Mouse (Mus musculus): ENCODE data around the gene Ypel2.

Ypel2 gene

DNA sequence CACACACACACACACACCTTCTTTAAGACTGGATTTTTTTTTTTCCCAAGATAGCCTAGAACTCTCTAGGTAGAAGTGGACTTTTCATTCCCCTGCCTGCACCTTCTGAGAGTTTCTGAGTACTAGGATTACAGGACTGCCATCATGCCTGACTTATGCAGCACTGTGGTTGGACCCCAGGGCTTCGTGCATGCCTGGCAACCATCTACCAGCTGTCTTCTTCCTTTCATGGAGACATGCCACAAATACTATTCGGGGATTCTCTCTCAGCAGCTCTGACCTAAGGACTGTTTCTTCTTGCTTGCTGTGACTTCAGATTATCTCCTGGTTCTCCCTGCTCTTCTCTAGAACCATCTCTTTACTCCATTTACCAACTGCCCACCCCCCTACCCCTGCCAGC lies 88.2 kb downstream of the Ypel2 start:
- DNase-seq (ENCODE audit: extremely low read depth, insufficient read length, low spot score): no peak

DNA sequence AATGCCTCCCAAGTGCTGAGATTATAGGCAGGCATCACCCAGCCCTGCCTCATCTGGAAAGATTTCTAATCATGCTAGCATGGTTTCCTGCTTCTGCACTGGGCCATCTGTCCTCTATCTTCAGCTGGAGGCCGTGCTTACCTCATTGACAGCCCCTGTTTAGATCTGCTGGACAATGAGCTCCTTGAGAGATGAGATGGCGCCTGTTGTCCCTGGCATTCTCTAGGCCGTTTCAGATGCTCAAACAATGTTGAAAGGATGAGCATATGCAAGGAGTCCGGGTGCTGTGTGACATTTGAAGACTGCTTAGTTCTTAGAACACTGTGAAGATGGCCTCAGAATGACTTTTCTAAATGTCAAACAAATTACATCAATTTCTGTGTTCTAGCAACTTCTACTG lies 88.8 kb downstream of the Ypel2 start:
- no peak for DNase-seq (ENCODE audit: extremely low read depth, insufficient read length, low spot score)

DNA sequence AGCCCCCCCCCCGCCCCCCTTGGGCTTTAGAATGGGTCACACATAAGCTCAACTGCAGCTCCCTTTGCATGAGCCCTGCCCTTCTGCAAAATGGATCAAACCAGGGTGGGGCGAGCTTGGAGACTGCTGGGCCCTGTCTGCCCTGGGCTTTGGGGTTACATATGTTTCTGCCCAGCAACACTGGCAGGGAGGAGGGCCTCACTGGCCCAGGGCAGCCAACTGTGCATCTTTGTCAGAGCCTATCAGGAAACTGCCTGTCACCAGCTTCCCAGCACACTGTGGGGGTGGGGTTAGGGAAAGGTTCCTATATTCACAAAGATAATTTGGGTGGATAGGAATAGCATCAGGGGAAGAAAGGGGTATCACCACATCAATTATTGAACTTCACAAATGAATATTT lies 95.1 kb downstream of the Ypel2 start:
- DNase-seq (ENCODE audit: extremely low read depth, insufficient read length, low spot score): no peak

DNA sequence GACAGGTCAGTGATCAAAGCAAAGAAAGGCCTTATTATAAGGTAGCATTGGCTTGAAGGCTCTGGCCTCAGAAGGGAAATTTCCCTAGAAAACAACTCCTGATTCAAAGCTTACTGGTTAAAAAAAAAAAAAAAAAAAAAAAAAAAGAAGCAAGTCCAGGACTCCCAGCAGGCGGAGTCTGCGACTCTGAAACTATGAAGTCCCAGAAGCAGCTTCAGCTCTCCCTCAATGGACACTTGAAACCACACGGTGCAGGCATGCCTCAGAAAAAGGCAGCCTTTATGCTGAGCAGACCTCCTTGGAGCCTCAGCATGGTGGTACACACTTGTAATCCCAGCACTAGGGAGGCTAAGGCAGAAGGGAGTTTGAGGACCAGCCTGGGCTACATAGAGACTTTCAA lies 97.9 kb downstream of the Ypel2 start:
- DNase-seq (ENCODE audit: extremely low read depth, insufficient read length, low spot score): no peak

DNA sequence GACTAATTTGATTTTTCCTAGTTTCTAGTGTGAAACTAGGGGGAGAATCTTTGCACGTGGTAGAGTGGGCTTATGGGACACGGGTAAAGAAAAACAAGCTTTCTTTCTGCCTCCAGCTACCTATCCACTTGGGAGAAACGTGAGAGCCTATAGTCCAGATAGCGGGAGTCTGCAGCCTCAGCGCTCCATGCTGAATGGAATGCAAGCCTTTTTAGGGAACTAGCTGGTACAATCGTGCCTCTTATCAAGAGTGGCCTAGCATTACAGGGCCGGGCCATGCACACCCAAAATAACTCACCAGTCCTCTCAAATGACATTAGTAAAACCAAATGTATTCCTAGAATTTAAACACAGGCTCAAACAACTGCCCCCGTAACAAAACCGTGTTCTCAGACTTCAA lies 98.4 kb downstream of the Ypel2 start:
- DNase-seq (ENCODE audit: extremely low read depth, insufficient read length, low spot score): no peak

DNA sequence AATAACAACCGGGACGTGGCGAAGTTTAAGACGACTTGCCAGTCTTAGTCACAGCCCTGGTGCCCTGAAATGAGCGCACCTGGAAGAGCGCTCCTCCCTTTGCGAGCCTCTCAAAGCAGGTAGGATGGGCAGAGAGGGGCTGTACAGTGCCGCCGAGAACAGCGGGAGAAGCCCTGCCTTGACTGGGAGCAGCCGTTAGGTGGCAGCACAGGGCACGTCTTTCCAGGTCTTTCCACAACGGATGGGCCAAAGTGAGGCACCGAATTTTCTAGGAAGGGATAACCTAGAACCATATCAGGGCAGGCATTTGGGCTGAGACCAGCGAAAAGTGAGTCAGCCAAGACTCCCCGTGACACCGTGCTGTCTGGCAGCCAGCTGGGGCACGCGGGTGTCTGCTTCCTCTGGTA lies 99.3 kb downstream of the Ypel2 start:
- DNase-seq (ENCODE audit: extremely low read depth, insufficient read length, low spot score): peak; percentile 78

DNA sequence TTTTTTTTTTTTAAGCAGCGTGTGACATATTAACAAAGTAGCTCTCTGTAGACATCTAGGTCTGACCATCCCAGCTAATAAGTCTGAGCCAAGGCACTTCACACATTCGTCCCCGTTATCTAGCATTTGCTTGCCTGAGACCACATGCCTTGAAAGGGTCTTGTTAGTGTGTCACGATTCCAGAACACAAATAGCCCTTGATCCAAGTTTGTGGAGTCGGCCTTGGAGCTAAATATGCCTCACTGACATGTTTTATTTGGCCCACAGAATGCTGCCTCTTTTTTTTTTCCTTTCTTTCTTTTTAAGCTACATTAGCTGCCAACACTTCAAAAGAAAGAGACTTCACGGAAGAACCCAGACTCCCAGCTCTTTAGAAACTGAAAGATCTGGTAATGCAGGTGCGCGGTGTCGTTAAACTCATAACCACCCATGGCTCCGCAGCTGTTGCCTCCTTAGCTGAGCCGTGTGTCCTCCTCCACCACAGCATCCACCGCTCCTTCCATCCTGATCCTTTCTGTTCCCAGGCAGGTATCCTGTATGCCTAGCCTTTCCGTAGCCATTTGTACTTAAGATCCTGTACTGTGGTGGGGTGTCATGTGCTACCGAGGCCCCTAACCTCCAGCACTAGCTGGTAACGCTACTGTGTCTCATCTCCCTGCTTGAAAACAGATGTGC lies 100.4 kb downstream of the Ypel2 start:
- DNase-seq (ENCODE audit: extremely low read depth, insufficient read length, low spot score): no peak

All from 3134 (cell line).